Mouse (Mus musculus): Measurements from ENCODE around the gene Use1. TPM values are rescaled to one million over a fixed set of nuclear protein-coding genes. Genes with fewer than 3 reads are reported as not detected.

Gene Use1
- total RNA-seq, 2 experiments from 2014 or later = 108 to 140 TPM

GRCm38 (mm10) chr8:71375581-71376422 lies 9.2 kb downstream of the Use1 start:
- ATAC-seq (replicated peaks; ENCODE audit: poor library complexity, severe bottlenecking) = peak; percentile 54

- ATAC-seq (replicated peaks; ENCODE audit: poor library complexity, severe bottlenecking) = no peak
Observed at GRCm38 (mm10) chr8:71376423-71377030, 9.9 kb downstream of the Use1 start.

- no peak for ATAC-seq (replicated peaks; ENCODE audit: poor library complexity, severe bottlenecking)
Observed at GRCm38 (mm10) chr8:71379008-71379407, 12.4 kb downstream of the Use1 start.

- no peak for ATAC-seq (replicated peaks; ENCODE audit: poor library complexity, severe bottlenecking)
Observed at GRCm38 (mm10) chr8:71379512-71380075, 12.9 kb downstream of the Use1 start.

- ATAC-seq (replicated peaks; ENCODE audit: poor library complexity, severe bottlenecking) = no peak
Observed at GRCm38 (mm10) chr8:71380178-71381171, 13.8 kb downstream of the Use1 start.

- no peak; the same call in 1 of the 2 replicates for ATAC-seq (replicated peaks; ENCODE audit: poor library complexity, severe bottlenecking)
Observed at GRCm38 (mm10) chr8:71381421-71381970, 14.8 kb downstream of the Use1 start, which contains the start of gene Nr2f6. TSS of gene Nr2f6 (minus strand) at chr8:71381960.

- ATAC-seq (replicated peaks; ENCODE audit: poor library complexity, severe bottlenecking) = peak; percentile 79
Observed at GRCm38 (mm10) chr8:71381971-71382961, 15.6 kb downstream of the Use1 start.

GRCm38 (mm10) chr8:71383396-71383795 lies 16.7 kb downstream of the Use1 start:
- no peak for ATAC-seq (replicated peaks; ENCODE audit: poor library complexity, severe bottlenecking)

GRCm38 (mm10) chr8:71383860-71384259 lies 17.2 kb downstream of the Use1 start:
- no peak for ATAC-seq (replicated peaks; ENCODE audit: poor library complexity, severe bottlenecking)

- no peak for ATAC-seq (replicated peaks; ENCODE audit: poor library complexity, severe bottlenecking)
Observed at GRCm38 (mm10) chr8:71385212-71385835, 18.7 kb downstream of the Use1 start.

- ATAC-seq (replicated peaks; ENCODE audit: poor library complexity, severe bottlenecking) = peak; percentile 55
Observed at GRCm38 (mm10) chr8:71388267-71388666, 21.6 kb downstream of the Use1 start.

GRCm38 (mm10) chr8:71391696-71392095 lies 25.0 kb downstream of the Use1 start:
- ATAC-seq (replicated peaks; ENCODE audit: poor library complexity, severe bottlenecking) = no peak

- ATAC-seq (replicated peaks; ENCODE audit: poor library complexity, severe bottlenecking) = no peak
Observed at GRCm38 (mm10) chr8:71392391-71392790, 25.7 kb downstream of the Use1 start.

GRCm38 (mm10) chr8:71392871-71393270 lies 26.2 kb downstream of the Use1 start:
- ATAC-seq (replicated peaks; ENCODE audit: poor library complexity, severe bottlenecking) = no peak

- ATAC-seq (replicated peaks; ENCODE audit: poor library complexity, severe bottlenecking) = no peak
Observed at GRCm38 (mm10) chr8:71394481-71394880, 27.8 kb downstream of the Use1 start.

GRCm38 (mm10) chr8:71395071-71395470 lies 28.4 kb downstream of the Use1 start:
- ATAC-seq (replicated peaks; ENCODE audit: poor library complexity, severe bottlenecking) = no peak

GRCm38 (mm10) chr8:71395629-71396028 lies 29.0 kb downstream of the Use1 start, which contains the start of gene Ushbp1:
TSS of gene Ushbp1 (minus strand) at chr8:71395802.
- ATAC-seq (replicated peaks; ENCODE audit: poor library complexity, severe bottlenecking) = no peak

Data from granulocyte monocyte progenitor cell, adult 5-6 weeks (primary cell).